Mouse (Mus musculus): ENCODE measurements around the gene Cfap65.

Gene Cfap65

GRCm38 (mm10) chr1:74935402-74935801, at the start of gene Cfap65:
Gene Cfap65, minus strand, starts transcription at chr1:74935599.
- DNase-seq = peak; percentile 75

GRCm38 (mm10) chr1:74977001-74977400, 41.6 kb upstream of the Cfap65 start:
- no peak for DNase-seq

- DNase-seq = no peak
Measured at GRCm38 (mm10) chr1:74975936-74976335, 40.5 kb upstream of the Cfap65 start.

GRCm38 (mm10) chr1:74973590-74973989, 38.2 kb upstream of the Cfap65 start:
- no peak for DNase-seq

GRCm38 (mm10) chr1:74971353-74972050, 36.1 kb upstream of the Cfap65 start:
- DNase-seq = no peak

GRCm38 (mm10) chr1:74967962-74968580, 32.7 kb upstream of the Cfap65 start:
- no peak for DNase-seq

- DNase-seq = peak; percentile 77
Measured at GRCm38 (mm10) chr1:74964494-74965215, 29.3 kb upstream of the Cfap65 start.

GRCm38 (mm10) chr1:74962853-74963227, 27.4 kb upstream of the Cfap65 start:
- DNase-seq = no peak

GRCm38 (mm10) chr1:74962126-74962852, 26.9 kb upstream of the Cfap65 start:
- DNase-seq = no peak

- no peak for DNase-seq
Measured at GRCm38 (mm10) chr1:74961722-74962121, 26.3 kb upstream of the Cfap65 start.

- no peak for DNase-seq
Measured at GRCm38 (mm10) chr1:74960059-74960458, 24.7 kb upstream of the Cfap65 start.

- DNase-seq = no peak
Measured at GRCm38 (mm10) chr1:74951556-74952210, 16.3 kb upstream of the Cfap65 start, which contains the start of gene Ihh. Gene Ihh, minus strand, starts transcription at chr1:74951672.

GRCm38 (mm10) chr1:74950576-74951490, 15.4 kb upstream of the Cfap65 start:
- no peak for DNase-seq

GRCm38 (mm10) chr1:74950066-74950465, 14.7 kb upstream of the Cfap65 start:
- no peak for DNase-seq

- no peak for DNase-seq
Measured at GRCm38 (mm10) chr1:74949666-74950050, 14.3 kb upstream of the Cfap65 start.

- DNase-seq = peak; percentile 68
Measured at GRCm38 (mm10) chr1:74948784-74949665, 13.6 kb upstream of the Cfap65 start.

GRCm38 (mm10) chr1:74947986-74948670, 12.7 kb upstream of the Cfap65 start:
- no peak for DNase-seq

GRCm38 (mm10) chr1:74941651-74942360, 6.4 kb upstream of the Cfap65 start:
- DNase-seq = no peak

- DNase-seq = no peak
Measured at GRCm38 (mm10) chr1:74939762-74940161, 4.4 kb upstream of the Cfap65 start.
